Mouse (Mus musculus) forebrain, embryonic 14.5 days (tissue): ENCODE data around the gene Aldh5a1. TPM values are rescaled to one million over a fixed set of nuclear protein-coding genes. Genes with fewer than 3 reads are reported as not detected.
A peak's percentile ranks its signal among the peaks of the same experiment; 100 is the strongest.

Source experiments
- ATAC-seq: fragments of 200-750 bp; cut with Nextera tagmentation; 2 replicates; pipeline ENCODE4 v1.8.0; 2017; ENCODE audit warnings: mild to moderate bottlenecking, moderate library complexity
- DNase-seq: peaks from one replicate; pipeline ENCODE4 v3.0.0-alpha.2; 2015; ENCODE audit warnings: low spot score
- H3K27ac ChIP-seq: fragments of 300-500 bp; sonication (generic); 2 replicates; pipeline ENCODE4 v1.5.1; 2014; ENCODE audit warnings: low read depth, mild to moderate bottlenecking, control low read depth, low read length, moderate library complexity
- H3K27me3 ChIP-seq: fragments of 300-500 bp; sonication (generic); replicated peaks from 2 replicates; pipeline ENCODE4 v1.6.1; 2014; ENCODE audit warnings: low read length, control low read depth, mixed read lengths; ENCODE audit not compliant: control insufficient read depth, insufficient read depth
- H3K36me3 ChIP-seq: fragments of 300-500 bp; sonication (generic); 2 replicates; pipeline ENCODE4 v1.6.1; 2014; ENCODE audit warnings: low read length, control low read depth; ENCODE audit not compliant: control insufficient read depth, insufficient read depth
- H3K4me1 ChIP-seq: fragments of 300-500 bp; sonication (generic); 2 replicates; pipeline ENCODE4 v1.6.1; 2014; ENCODE audit warnings: antibody characterized with exemption, low read length, control low read depth; ENCODE audit not compliant: control insufficient read depth, insufficient read depth
- H3K4me2 ChIP-seq: fragments of 300-500 bp; sonication (generic); 2 replicates; pipeline ENCODE4 v1.6.1; 2014; ENCODE audit warnings: mild to moderate bottlenecking, control low read depth, low read length
- H3K4me3 ChIP-seq: fragments of 300-500 bp; sonication (generic); 2 replicates; pipeline ENCODE4 v1.5.1; 2014; ENCODE audit warnings: low read depth, low read length, control low read depth
- H3K9ac ChIP-seq: fragments of 300-500 bp; sonication (generic); 2 replicates; pipeline ENCODE4 v1.6.1; 2014; ENCODE audit warnings: mild to moderate bottlenecking, low read length, control low read depth, moderate library complexity
- H3K9me3 ChIP-seq: fragments of 300-500 bp; sonication (generic); replicated peaks from 2 replicates; pipeline ENCODE4 v1.6.1; 2016; ENCODE audit warnings: low read length, control low read depth, mixed read lengths; ENCODE audit not compliant: control insufficient read depth
- WGBS: fragments of 180-500 bp; shearing (Covaris S2); extraction: QIAGEN DNeasy Blood & Tissue Kit; methylation state at CpG from one replicate; pipeline ENCODE4 v1.1.7; 2014; 5-methylcytosine and 5-hydroxymethylcytosine counted together
- polyA plus RNA-seq: library from polyadenylated mRNA; unstranded; fragments of >200 nt; fragmentation: Nextera tagmentation; extraction: Ambion mirVana; gene quantifications from 2 replicates; pipeline ENCODE4 v1.2.1, GENCODE M21; 2014

Aldh5a1 gene
- polyA plus RNA-seq, 1 experiment from 2014 or later = 7.5 TPM

DNA sequence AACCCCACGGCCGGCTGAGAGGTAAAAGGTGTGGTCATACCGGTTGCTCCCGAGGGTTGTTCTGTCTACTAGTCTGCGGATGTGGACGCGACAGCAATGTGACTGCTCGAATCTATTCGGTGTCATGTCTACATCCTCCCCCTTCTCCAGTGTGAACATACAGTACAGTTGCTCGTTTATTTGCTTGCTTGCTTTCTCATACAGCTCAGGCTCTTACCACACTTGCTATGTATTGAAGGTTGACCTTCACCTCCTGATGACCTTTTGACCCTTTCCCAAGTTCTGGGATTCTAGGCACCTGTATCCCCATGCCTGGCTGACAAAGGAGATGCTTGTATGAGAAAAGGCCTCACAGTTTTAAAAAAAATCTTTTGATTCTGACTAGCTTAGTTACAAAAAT, 69.7 kb downstream of the Aldh5a1 start:
- Histone ChIP-seq H3K4me1 (no peaks in the 10 kb centered on the region), H3K27ac (no peak overlapping the region), H3K4me3 (no peak overlapping the region), H3K9me3 (no peaks in the 10 kb centered on the region), H3K27me3 (no peaks in the 10 kb centered on the region), H3K4me2 (no peak overlapping the region), H3K9ac (no peak overlapping the region), H3K36me3 (no peaks in the 10 kb centered on the region)
- DNase-seq (no peak), ATAC-seq (no peak)
- whole genome bisulfite sequencing = 93% methylated on average over 10 of the region's 10 CpGs

DNA sequence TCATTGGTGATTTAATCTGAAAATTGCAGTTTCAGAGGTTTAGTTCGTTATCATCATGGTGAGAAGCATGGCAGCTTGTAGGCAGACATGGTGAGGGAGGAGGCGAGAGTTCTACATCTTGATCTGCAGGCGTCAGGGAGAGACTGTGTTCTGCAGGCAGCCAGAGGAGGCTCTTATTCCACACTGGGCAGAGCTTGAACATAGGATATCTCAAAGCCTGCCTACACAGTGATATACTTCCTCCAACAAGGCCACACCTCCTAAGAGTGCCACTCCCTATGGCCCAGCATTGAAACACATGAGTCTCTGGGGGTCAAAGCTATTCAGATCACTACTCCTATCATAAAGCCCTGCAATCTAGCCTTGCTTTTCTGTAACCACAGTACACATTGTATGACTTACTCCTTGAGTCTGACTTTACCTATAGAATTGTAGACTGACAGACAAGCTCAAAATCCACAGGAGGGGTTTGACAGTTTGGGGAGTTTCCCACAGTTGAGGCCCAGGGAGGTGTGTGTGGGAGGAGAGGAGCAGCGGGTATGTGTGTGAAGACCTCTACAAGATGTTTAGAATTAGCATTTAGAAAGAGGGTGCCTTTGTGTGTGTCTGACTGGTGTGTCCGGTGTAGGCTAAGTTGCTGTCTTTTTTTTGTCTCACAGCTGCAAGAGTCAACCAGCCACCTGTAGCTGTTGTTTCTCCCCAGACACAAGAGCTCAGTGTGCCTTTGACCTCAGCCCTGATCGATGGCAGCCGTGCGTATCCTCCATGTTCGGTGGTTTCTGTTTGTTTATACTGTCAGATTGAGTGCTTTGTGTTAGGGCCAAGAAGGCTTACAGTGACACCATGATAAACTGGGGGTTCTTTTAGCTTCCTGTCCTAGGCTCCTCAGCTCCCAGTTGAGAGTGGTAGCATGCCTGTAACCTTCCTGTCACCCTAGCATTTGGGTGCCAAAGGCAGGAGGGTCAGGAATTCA, 70.7 kb downstream of the Aldh5a1 start:
- 79% methylated on average over 9 of the region's 9 CpGs for WGBS
- H3K9ac ChIP-seq = no peak overlapping the region

DNA sequence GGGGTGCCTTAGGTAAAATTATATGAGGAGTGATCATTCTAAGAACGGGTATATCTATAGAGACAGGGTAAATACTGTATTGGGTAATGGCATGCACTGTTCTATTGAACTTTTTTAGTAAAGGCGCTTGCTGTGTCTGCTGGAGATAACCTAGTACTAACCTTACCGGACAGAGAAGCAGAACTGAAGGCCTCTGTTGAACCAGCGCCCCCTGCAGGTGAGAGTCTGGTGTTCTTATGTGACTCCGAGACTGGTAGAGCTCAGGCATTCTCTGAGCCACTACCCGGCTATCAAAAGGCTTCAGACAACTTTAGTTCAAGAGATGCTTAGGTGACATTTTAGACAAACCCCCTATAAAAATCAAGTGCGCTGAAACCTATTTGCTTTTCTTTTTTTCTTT, 74.9 kb downstream of the Aldh5a1 start:
- Histone ChIP-seq H3K27ac (no peak overlapping the region), H3K27me3 (no peaks in the 10 kb centered on the region), H3K36me3 (no peaks in the 10 kb centered on the region), H3K4me3 (no peak overlapping the region), H3K4me2 (no peak overlapping the region), H3K9ac (no peak overlapping the region), H3K4me1 (no peaks in the 10 kb centered on the region), H3K9me3 (no peaks in the 10 kb centered on the region)
- WGBS = 62% methylated on average over 7 of the region's 7 CpGs
- ATAC-seq = no peak
- peak; percentile 8 for DNase-seq

More for the DNA sequence above, 70.7 kb downstream of the Aldh5a1 start:
- Histone ChIP-seq H3K4me1 (no peaks in the 10 kb centered on the region), H3K9me3 (no peaks in the 10 kb centered on the region), H3K4me2 (no peak overlapping the region), H3K27ac (no peak overlapping the region), H3K27me3 (no peaks in the 10 kb centered on the region), H3K36me3 (no peaks in the 10 kb centered on the region), H3K4me3 (no peak overlapping the region)
- ATAC-seq (no peak), DNase-seq (no peak)

DNA sequence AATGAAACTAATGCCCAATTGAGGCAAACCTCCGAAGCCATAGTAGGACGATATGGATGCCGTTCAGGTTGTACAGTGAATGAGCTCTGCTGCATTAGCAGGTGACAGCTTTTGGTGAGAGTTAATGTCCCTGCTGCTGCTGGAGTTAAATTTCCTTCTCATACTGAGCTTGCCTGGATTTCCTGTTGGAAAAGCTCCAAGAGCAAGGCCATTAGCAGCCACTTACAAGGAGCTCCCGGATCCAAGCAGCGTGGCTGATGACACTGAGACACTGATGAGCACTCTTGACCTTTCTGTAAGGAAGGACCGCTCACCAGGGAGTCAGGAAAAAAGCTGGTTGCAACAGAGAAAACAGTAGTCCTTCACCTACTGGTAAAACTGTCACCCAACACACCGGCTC, 75.4 kb downstream of the Aldh5a1 start:
- DNase-seq = no peak
- H3K9ac ChIP-seq = no peak overlapping the region
- H3K36me3 ChIP-seq = no peaks in the 10 kb centered on the region
- no peak overlapping the region for H3K4me2 ChIP-seq
- no peaks in the 10 kb centered on the region for H3K27me3 ChIP-seq
- H3K4me1 ChIP-seq = no peaks in the 10 kb centered on the region
- no peak for ATAC-seq
- 81% methylated on average over 7 of the region's 7 CpGs for WGBS
- H3K9me3 ChIP-seq = no peaks in the 10 kb centered on the region
- H3K4me3 ChIP-seq = no peak overlapping the region
- H3K27ac ChIP-seq = no peak overlapping the region

DNA sequence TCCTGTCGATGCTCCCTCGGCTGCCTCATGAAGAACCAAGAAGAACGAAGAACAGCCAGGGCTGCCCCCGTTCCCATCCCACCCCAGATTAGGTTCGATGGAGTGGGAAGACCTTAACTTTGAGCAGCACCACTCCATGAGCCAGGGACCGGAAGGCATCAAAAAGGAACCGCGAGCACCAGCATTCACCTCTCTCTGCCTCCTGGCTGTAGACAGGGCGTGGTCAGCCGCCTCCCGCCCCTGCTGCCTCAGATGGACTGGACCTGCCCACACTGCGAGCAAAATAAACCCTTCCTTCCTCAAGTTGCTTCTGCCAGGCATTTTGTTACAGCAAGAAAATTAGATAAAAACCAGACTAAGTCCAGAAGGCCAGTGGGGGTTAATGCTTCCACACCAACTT, 76.4 kb downstream of the Aldh5a1 start:
- no peak overlapping the region for H3K27ac ChIP-seq
- no peaks in the 10 kb centered on the region for H3K4me1 ChIP-seq
- no peak overlapping the region for H3K9ac ChIP-seq
- DNase-seq = no peak
- H3K4me2 ChIP-seq = no peak overlapping the region
- no peaks in the 10 kb centered on the region for H3K36me3 ChIP-seq
- H3K27me3 ChIP-seq = no peaks in the 10 kb centered on the region
- no peak for ATAC-seq
- H3K9me3 ChIP-seq = no peaks in the 10 kb centered on the region
- no peak overlapping the region for H3K4me3 ChIP-seq
- WGBS = 80% methylated on average over 12 of the region's 12 CpGs

DNA sequence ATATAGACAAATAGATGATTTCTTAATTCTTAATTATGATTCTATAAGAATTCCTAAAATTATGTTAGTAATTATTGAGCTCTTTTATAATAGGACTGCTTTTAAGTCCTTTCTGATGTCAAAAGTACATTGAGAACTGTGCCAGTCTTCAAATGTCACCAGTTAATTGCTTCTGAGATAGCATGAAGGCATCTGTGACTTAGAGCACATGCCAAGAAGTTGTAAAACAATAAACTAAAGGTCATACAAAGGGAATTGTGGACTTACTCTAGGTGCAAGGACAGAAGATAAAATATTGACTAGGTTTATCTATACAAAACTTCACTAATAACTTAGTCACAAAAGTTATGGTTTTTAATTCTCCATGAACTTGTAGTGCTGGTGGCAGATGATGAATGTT, 78.3 kb downstream of the Aldh5a1 start:
- Histone ChIP-seq H3K4me3 (no peak overlapping the region), H3K9ac (no peak overlapping the region), H3K9me3 (no peaks in the 10 kb centered on the region), H3K4me2 (no peak overlapping the region), H3K27ac (no peak overlapping the region), H3K36me3 (no peaks in the 10 kb centered on the region), H3K27me3 (no peaks in the 10 kb centered on the region), H3K4me1 (no peaks in the 10 kb centered on the region)
- ATAC-seq (no peak), DNase-seq (no peak)

Other genes with a start within 250 kb of the Aldh5a1 start
- not detected in 2 replicates for gene Armh2, start 196.4 kb downstream of the Aldh5a1 start, polyA plus RNA-seq
- 44.9 and 65.6 TPM in 2 replicates for gene Gmnn, start 175.7 kb downstream of the Aldh5a1 start, polyA plus RNA-seq
- 50.3 and 57.9 TPM in 2 replicates for gene BC005537, start 136.0 kb downstream of the Aldh5a1 start, polyA plus RNA-seq
- 66.1 and 73.3 TPM in 2 replicates for gene Acot13, start 106.1 kb downstream of the Aldh5a1 start, polyA plus RNA-seq
- gene Tdp2, start 106.0 kb downstream of the Aldh5a1 start, polyA plus RNA-seq = 44.9 and 45.1 TPM in 2 replicates
- 1.4 and 2.6 TPM in 2 replicates for gene D130043K22Rik, start 92.5 kb downstream of the Aldh5a1 start, polyA plus RNA-seq
- gene Gpld1, start 5.5 kb upstream of the Aldh5a1 start, polyA plus RNA-seq = 0.67 and 0.99 TPM in 2 replicates
- gene Mrs2, start 82.7 kb upstream of the Aldh5a1 start, polyA plus RNA-seq = 15.8 and 18.1 TPM in 2 replicates
- gene Dcdc2a, start 118.3 kb upstream of the Aldh5a1 start, polyA plus RNA-seq = 1.4 and 2.3 TPM in 2 replicates